In the genomic region with DNA sequence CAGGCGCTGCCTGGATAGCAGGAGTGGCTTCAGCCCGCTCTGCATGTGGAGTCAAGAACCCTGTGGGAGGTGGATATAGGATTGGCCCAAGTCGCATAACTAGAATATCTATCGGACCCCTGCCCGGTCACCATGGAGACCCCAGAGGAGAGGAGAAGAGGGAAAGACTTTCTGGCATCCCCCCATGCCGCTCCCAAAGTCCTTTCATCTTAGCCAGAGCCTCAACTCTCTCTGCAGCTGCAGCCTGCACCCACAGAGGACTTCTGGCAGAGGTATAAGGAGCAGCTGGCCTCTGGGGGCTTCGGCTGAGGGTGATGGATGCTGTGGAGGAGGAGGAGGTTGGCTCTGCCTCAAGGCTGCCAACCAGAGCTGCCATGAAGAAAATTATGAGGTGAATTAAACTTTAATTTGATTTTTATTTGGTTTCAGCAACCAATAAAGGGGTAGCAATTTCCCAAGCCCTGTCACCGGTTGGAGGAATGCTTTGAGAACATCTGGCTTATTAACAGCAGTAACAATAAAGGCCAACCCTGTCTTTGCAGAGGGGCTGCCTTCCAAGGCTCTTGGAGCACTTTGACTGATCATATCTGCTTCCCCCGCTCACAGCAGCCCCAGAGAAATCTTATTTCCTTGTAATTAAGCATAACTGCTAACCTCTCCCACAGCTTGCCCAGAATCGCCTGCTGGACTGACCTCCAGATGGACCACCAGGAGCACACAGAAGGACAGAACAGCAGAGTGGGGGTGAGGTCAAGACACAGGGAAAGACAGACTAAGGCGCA, we compare ENCODE assay signal across 8 mouse cellular contexts. TPM values are rescaled to one million over a fixed set of nuclear protein-coding genes. Genes with fewer than 3 reads are reported as not detected.
DNase-seq lines count a peak whose midpoint lies in the region; ATAC-seq lines count a peak whose summit lies in the region.

No protein-coding gene starts in this region.

- H3K27me3 ChIP-seq in heart, embryonic 14.5 days (ENCODE audit: control insufficient read depth, insufficient read depth, low read length): no peaks in the 10 kb centered on the region
- H3K27me3 ChIP-seq in hindbrain, embryonic 11.5 days (ENCODE audit: control insufficient read depth, insufficient read depth, low read length): peaks cover 9% of the 10 kb centered on the region; the same call in 1 of the 2 replicates
- peaks cover 18% of the 10 kb centered on the region for H3K27me3 ChIP-seq in midbrain, embryonic 13.5 days

- peak overlapping the region; percentile 94 for H3K4me2 ChIP-seq in heart, embryonic 14.5 days (ENCODE audit: low read length)
- H3K4me2 ChIP-seq in hindbrain, embryonic 11.5 days (replicated peaks; ENCODE audit: low read depth, low read length): peak overlapping the region; percentile 73
- H3K4me2 ChIP-seq in midbrain, embryonic 13.5 days (replicated peaks): peak overlapping the region; percentile 70

- 21% methylated on average over 11 of the region's 11 CpGs for WGBS in heart, embryonic 14.5 days
- 8% methylated on average over 11 of the region's 11 CpGs for WGBS in hindbrain, embryonic 11.5 days
- WGBS in midbrain, embryonic 13.5 days: 8% methylated on average over 11 of the region's 11 CpGs

- H3K4me3 ChIP-seq in heart, embryonic 14.5 days (ENCODE audit: control insufficient read depth in 1 of 2, insufficient read depth in 1 of 2, low read depth in 1 of 2, low read length in 2 of 2): peak overlapping the region; percentile 51 to 52; a peak in 3 of 4 replicates
- no peak overlapping the region for H3K4me3 ChIP-seq in hindbrain, embryonic 11.5 days (ENCODE audit: low read depth, low read length)
- peak overlapping the region; percentile 40 for H3K4me3 ChIP-seq in midbrain, embryonic 13.5 days (replicated peaks)

- no peaks in the 10 kb centered on the region for H3K9me3 ChIP-seq in heart, embryonic 14.5 days (ENCODE audit: control insufficient read depth, low read length)
- H3K9me3 ChIP-seq in hindbrain, embryonic 11.5 days (ENCODE audit: control insufficient read depth, low read length): no peaks in the 10 kb centered on the region
- H3K9me3 ChIP-seq in midbrain, embryonic 13.5 days: no peaks in the 10 kb centered on the region

- no peak for DNase-seq in heart, adult 8-10 months (ENCODE audit: low spot score)
- peak; percentile 58 for DNase-seq in ZHBTc4 (ENCODE audit: low read depth, low spot score)
- peak; percentile 70 for DNase-seq in hindbrain, embryonic 11.5 days (ENCODE audit: low spot score)
- peak; percentile 11 for DNase-seq in yolk sac, embryonic 10.5 days (ENCODE audit: low spot score)
- DNase-seq in right cerebral cortex, postnatal 25 days: no peak
- no peak for DNase-seq in right cerebral cortex, postnatal 36 days (ENCODE audit: low spot score in 2 of 2)

- H3K27ac ChIP-seq in heart, embryonic 14.5 days (replicated peaks in 1 of 2; ENCODE audit: control insufficient read depth in 1 of 2, insufficient read depth in 1 of 2, low read depth in 2 of 2, low read length in 2 of 2): no peak overlapping the region
- H3K27ac ChIP-seq in hindbrain, embryonic 11.5 days (ENCODE audit: low read depth, low read length): no peak overlapping the region
- H3K27ac ChIP-seq in midbrain, embryonic 13.5 days: no peak overlapping the region

- no peak for ATAC-seq in heart, embryonic 14.5 days (ENCODE audit: insufficient number of reproducible peaks, insufficient read depth, low FRiP score, low read depth)
- ATAC-seq in hindbrain, embryonic 11.5 days (ENCODE audit: low FRiP score): peak; percentile 66
- peak; percentile 68 for ATAC-seq in midbrain, embryonic 13.5 days

- no peaks in the 10 kb centered on the region for H3K36me3 ChIP-seq in heart, embryonic 14.5 days (ENCODE audit: control insufficient read depth, insufficient read depth, low read length)
- H3K36me3 ChIP-seq in hindbrain, embryonic 11.5 days (ENCODE audit: control insufficient read depth, insufficient read depth, low read length): no peaks in the 10 kb centered on the region
- no peaks in the 10 kb centered on the region for H3K36me3 ChIP-seq in midbrain, embryonic 13.5 days

- peaks cover 25 to 26% of the 10 kb centered on the region in 2 experiments for H3K4me1 ChIP-seq in heart, embryonic 14.5 days (ENCODE audit: control insufficient read depth in 2 of 2, insufficient read depth in 2 of 2, low read length in 2 of 2)
- H3K4me1 ChIP-seq in hindbrain, embryonic 11.5 days (replicated peaks; ENCODE audit: control insufficient read depth, insufficient read depth, low read length): peaks cover 15% of the 10 kb centered on the region
- H3K4me1 ChIP-seq in midbrain, embryonic 13.5 days (replicated peaks): peaks cover 42% of the 10 kb centered on the region

- H3K9ac ChIP-seq in heart, embryonic 14.5 days (ENCODE audit: low read length): peak overlapping the region; percentile 27; the same call in 1 of the 2 replicates
- no peak overlapping the region for H3K9ac ChIP-seq in hindbrain, embryonic 11.5 days (ENCODE audit: low read depth, low read length)
- peak overlapping the region; percentile 50; the same call in 1 of the 2 replicates for H3K9ac ChIP-seq in midbrain, embryonic 13.5 days (replicated peaks)

RNA-seq across cellular contexts. Expression of gene Pou2f1, which starts 46.8 kb away (rescaled TPM):
- polyA plus RNA-seq in heart, embryonic 14.5 days (2014; fragmentation: Nextera tagmentation; extraction: Ambion mirVana): 10.6 and 12.1 TPM in 2 replicates
- 10 to 100 TPM in 3 of 4 experiments, 1 to 10 TPM in 1; 9.7 to 16.5 (median 11.5) TPM for total RNA-seq in heart, adult 8-10 months (2022)
- 25.0 and 26.1 TPM in 2 replicates for polyA plus RNA-seq in hindbrain, embryonic 11.5 days (2014; fragmentation: Nextera tagmentation; extraction: Ambion mirVana)
- polyA plus RNA-seq in midbrain, embryonic 13.5 days (2015; fragmentation: Nextera tagmentation; extraction: Ambion mirVana): 26.0 and 27.7 TPM in 2 replicates

Comparison
In these comparisons a context has a peak if more than half of its experiments do, and no peak if none do; other contexts are left out.
1. DNase-seq: peak in ZHBTc4 (single experiment), hindbrain, embryonic 11.5 days (single experiment) and yolk sac, embryonic 10.5 days (single experiment); none in heart, adult 8-10 months (single experiment), right cerebral cortex, postnatal 25 days (single experiment) and right cerebral cortex, postnatal 36 days (0 of 2).
2. Peak in every context shown above with its lines, with median percentiles within 50 percentile points of each other: H3K4me2 ChIP-seq.